Mouse (Mus musculus) bone marrow, adult 2 months (tissue): ENCODE measurements around the gene Sap30bp. TPM values are rescaled to one million over a fixed set of nuclear protein-coding genes. Genes with fewer than 3 reads are reported as not detected.
A peak's percentile ranks its signal among the peaks of the same experiment; 100 is the strongest.

Experiments used
- H3K27ac ChIP-seq: fragments of 200-500 bp; 2 replicates; pipeline ENCODE4 v1.5.1; 2012; ENCODE audit warnings: low read depth, mild to moderate bottlenecking, control low read depth, inconsistent platforms, low read length; ENCODE audit not compliant: control insufficient read depth, poor library complexity, insufficient read depth
- H3K4me1 ChIP-seq: fragments of 200-500 bp; 2 replicates; pipeline ENCODE4 v1.6.1; 2011; ENCODE audit warnings: low read length; ENCODE audit not compliant: control insufficient read depth, insufficient read depth
- H3K4me3 ChIP-seq: fragments of 200-500 bp; replicated peaks from 2 replicates; pipeline ENCODE3; 2011; ENCODE audit warnings: mild to moderate bottlenecking, low read depth, low read length, control low read depth; ENCODE audit not compliant: control insufficient read depth
- CTCF ChIP-seq: fragments of 200-500 bp; IDR thresholded peaks from 2 replicates; pipeline ENCODE4 v1.5.1; 2011; ENCODE audit warnings: low read length, control low read depth; ENCODE audit not compliant: control insufficient read depth, insufficient read depth
- POLR2A ChIP-seq: fragments of 200-500 bp; IDR thresholded peaks from 2 replicates; pipeline ENCODE4 v1.6.1; 2011; ENCODE audit warnings: low read depth, mild to moderate bottlenecking, control low read depth, low read length, borderline replicate concordance; ENCODE audit not compliant: control insufficient read depth
- WGBS: fragments of 180-500 bp; shearing (Covaris S2); methylation state at CpG from one replicate; pipeline ENCODE4 v1.1.7; 2018; 5-methylcytosine and 5-hydroxymethylcytosine counted together
- polyA plus RNA-seq: library from polyadenylated mRNA; stranded (reverse); fragments of >200 nt; gene quantifications from 2 replicates; pipeline ENCODE4 v1.2.4, GENCODE M21; 2011; ENCODE audit warnings: low replicate concordance; ENCODE audit not compliant: missing spikeins, insufficient read depth, insufficient read length

The Sap30bp gene
- 12.8 and 21.7 TPM in 2 replicates for polyA plus RNA-seq

DNA sequence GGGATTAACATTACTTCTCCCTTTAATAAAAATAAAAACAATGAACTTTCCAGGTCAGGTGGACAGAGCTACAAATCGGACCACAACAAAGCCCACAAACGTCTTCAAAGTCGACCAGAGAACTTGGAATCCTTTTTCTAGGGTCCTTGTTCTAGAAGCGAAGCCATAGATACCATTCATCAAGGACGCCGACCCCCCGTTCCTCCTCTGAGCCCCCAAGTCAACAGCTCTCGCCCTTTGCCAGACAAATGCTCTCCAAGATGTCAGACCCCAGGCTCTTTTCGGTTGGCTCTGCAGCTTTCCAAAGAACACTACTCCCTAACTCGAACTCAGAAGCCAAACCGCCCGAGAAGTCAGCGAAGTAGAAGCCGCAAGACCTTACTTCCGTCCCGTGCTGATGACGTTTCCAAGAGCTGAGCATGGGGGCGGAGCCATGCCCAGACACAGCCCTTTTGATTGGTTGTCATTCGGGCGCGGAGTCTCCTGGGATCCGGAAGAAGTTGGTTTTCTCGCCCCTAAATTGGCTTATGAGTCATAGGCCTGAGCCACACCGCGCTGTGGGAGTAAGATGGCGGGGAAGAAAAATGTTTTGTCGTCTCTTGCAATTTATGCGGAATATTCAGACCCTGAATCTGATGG is at the start of gene Sap30bp, which contains the start of gene Recql5:
TSS of gene Sap30bp (plus strand) at position 175 of the 639 bp plus-strand sequence.
TSS of gene Recql5 (minus strand) at position 370 of the 639 bp plus-strand sequence.
- WGBS = under 1% methylated on average over 28 of the region's 28 CpGs
- TF ChIP-seq CTCF = no peak
- no peak for TF ChIP-seq POLR2A
- Histone ChIP-seq H3K4me3 (peak within 1 kb of the TSS; percentile 96), H3K4me1 (no peaks in the 10 kb centered on the region; the same call in 1 of the 2 replicates), H3K27ac (peak within 1 kb of the TSS; percentile 24; the same call in 1 of the 2 replicates)

DNA sequence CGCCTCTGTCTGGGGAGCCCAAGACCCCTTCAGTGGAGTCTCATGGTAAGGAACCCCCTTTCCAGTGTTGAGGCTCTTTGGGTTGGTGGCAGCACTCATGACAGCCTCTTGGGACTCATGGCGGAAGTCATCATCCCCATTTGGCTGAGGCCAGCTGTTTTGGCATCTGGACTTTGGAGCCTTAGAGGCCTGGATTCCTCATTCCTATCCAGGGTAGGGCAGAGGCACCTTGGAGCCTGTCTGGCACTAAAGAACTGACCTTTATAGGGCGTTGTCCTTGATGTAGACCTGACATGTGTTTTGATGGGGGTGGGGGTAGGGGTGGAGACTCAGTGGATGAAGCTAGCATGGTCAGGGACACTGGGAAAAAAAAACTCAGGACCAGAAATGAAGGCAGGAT is 48.7 kb upstream of the Sap30bp start:
- Histone ChIP-seq H3K27ac (no peak overlapping the region), H3K4me1 (peaks cover 2% of the 10 kb centered on the region; the same call in 1 of the 2 replicates), H3K4me3 (no peak overlapping the region)
- 81% methylated on average over 3 of the region's 3 CpGs for WGBS
- TF ChIP-seq POLR2A = no peak
- TF ChIP-seq CTCF = no peak

DNA sequence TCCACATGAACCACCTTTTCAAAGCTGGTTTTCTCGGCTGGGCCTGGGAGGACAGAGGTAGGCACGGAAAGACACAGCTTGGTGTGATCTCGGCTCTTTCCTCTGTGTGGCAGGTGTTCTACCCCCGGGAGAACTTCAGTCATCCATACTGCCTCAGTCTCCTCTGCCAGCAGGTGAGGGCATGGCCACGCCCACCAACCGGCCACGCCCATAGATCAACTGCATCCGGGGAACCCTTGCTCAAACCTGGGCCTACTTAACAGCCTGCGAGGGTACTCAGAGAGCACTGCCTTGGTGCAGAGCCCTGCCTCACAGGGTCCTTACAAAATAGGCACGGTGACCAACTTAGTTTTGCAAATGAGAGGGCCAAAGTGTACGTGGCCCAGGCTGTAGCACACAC is 47.8 kb upstream of the Sap30bp start:
- 63% methylated on average over 11 of the region's 11 CpGs for WGBS

DNA sequence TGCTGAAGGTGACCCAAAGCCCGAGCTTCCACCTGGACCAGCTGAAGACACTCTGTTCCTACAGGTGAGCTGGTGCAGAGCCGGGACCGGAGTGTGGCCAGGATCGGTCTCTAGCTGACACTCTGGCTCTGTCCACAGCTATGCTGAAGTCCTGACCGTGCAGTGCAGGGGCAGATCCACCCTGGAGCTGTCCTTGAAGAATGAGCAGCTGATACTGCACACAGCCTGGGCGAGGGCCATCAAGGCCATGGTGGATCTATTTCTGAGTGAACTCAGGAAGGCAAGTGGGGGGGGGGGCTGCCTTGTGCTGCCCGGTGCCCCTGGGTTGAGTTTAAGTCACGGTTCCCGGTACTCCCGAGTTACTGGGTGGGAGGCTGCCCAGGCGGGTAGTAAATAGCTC is 46.6 kb upstream of the Sap30bp start:
- 86% methylated on average over 11 of the region's 11 CpGs for WGBS
- Histone ChIP-seq H3K27ac (no peak overlapping the region), H3K4me1 (peaks cover 2% of the 10 kb centered on the region; the same call in 1 of the 2 replicates), H3K4me3 (no peak overlapping the region)
- TF ChIP-seq POLR2A (no peak), CTCF (no peak)

More for the DNA sequence above, 47.8 kb upstream of the Sap30bp start:
- peaks cover 2% of the 10 kb centered on the region; the same call in 1 of the 2 replicates for H3K4me1 ChIP-seq
- TF ChIP-seq POLR2A (no peak), CTCF (no peak)
- H3K27ac ChIP-seq = no peak overlapping the region
- no peak overlapping the region for H3K4me3 ChIP-seq

DNA sequence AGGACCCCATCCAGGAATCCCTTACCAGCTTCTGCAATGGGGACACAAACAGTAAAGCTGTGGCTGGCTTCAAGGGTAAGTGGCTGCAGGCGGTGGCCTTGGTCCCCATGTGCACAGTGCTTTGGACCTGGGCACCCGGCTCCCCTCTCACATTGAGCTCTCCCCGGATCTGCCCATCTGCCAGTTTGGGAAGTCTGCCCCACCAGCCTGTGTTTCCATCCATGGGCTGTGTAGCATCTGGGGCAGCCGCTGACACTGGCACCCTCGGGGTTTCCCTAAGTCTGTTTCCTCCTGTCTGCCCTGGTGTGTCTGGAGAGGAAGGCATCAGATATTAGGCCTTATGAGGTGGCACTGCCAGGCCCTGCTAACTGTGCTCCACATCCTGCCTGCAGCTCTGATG is 45.1 kb upstream of the Sap30bp start:
- Histone ChIP-seq H3K27ac (no peak overlapping the region), H3K4me1 (peaks cover 2% of the 10 kb centered on the region; the same call in 1 of the 2 replicates), H3K4me3 (no peak overlapping the region)
- TF ChIP-seq CTCF = no peak
- no peak for TF ChIP-seq POLR2A
- WGBS = 57% methylated on average over 5 of the region's 5 CpGs

DNA sequence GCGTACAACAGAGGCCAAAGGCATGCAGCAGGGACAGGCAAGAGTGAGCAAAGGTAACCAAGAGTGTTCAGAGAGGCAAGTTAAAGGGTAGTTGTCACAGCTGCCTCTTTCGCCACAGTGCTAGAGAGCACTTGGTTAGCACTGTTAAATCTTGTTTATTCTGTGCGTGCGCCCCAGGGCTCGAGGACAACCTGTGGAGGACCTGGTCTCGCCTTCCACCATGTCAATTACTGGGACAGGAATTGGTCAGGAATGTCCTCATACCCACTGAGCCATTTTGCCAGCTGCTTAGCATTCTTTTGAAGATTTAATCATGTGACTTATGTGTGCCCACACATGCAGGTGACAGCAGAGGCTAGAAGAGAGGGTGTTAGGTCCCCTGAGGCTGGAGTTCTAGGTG is 43.9 kb upstream of the Sap30bp start:
- no peak overlapping the region for H3K4me3 ChIP-seq
- TF ChIP-seq CTCF = no peak
- TF ChIP-seq POLR2A = no peak

DNA sequence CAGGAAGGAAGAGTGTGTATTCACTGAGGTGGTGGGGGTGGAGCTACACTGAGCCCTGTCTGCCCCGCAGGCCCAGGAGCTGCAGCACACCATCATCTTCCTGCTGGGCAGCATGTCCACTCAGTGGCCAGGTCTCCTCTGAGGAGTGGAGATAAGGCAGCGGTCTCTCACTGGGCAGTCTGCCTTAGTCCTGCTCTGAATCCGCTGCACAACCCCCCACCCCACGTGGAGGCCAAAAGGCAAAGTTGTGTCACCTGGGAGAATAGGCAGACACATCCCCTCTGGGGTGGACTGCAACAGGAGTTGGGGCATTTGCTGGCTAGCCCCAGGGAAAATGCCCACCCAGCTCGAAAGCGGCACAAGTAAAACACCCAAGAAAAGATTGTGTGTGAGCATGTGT is 40.9 kb upstream of the Sap30bp start:
- H3K4me3 ChIP-seq = no peak overlapping the region
- peaks cover 2% of the 10 kb centered on the region; the same call in 1 of the 2 replicates for H3K4me1 ChIP-seq
- TF ChIP-seq CTCF (no peak), POLR2A (no peak)
- no peak overlapping the region for H3K27ac ChIP-seq
- WGBS = 86% methylated on average over 6 of the region's 6 CpGs

More for the DNA sequence above, 43.9 kb upstream of the Sap30bp start:
- 89% methylated on average over 6 of the region's 6 CpGs for WGBS
- no peak overlapping the region for H3K27ac ChIP-seq
- H3K4me1 ChIP-seq = peaks cover 2% of the 10 kb centered on the region; the same call in 1 of the 2 replicates

DNA sequence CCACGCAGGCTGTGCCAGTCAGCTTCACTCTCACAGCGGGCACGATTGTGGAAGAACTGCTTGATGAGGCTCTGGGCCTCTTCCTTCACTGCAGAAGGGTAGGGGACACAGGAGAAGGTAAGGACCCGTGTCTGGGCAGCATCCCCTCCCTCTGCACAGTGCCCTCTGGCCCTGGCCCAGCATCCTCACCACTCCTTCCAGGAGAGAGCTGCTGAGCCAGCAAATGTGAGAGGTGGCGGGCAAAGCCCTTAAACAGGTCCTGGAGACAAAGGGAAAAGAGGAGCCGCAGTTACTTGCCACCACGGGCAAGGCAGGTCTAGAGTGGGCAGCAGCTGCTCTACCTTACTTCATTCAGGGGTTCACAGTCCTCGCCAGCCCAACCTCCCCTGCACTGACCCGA is 40.0 kb upstream of the Sap30bp start:
- no peak overlapping the region for H3K4me3 ChIP-seq
- 87% methylated on average over 9 of the region's 9 CpGs for WGBS

More for the DNA sequence above, 40.0 kb upstream of the Sap30bp start:
- Histone ChIP-seq H3K4me1 (peaks cover 2% of the 10 kb centered on the region; the same call in 1 of the 2 replicates), H3K27ac (no peak overlapping the region)
- TF ChIP-seq CTCF (no peak), POLR2A (no peak)
